Mouse (Mus musculus) lung, adult 2 months (tissue): ENCODE measurements at regions not wholly inside any gene's neighbourhood (a gene's known extent, or its start where the extent isn't known, plus 50 kb on each side); places are given as distances from the start of the nearest gene placed in this dataset.
"Not testable (repeated sequence)": the region's sequence is repeated elsewhere in the genome, so short reads cannot be mapped to it uniquely, and the experiment has no call there.

ENCODE experiments used
- DNase-seq: peaks from one replicate; pipeline ENCODE4 v3.0.0; 2022
- H3K4me1 ChIP-seq: fragments of 200-500 bp; 2 replicates; pipeline ENCODE4 v1.6.1; 2011; ENCODE audit warnings: low read length; ENCODE audit not compliant: control insufficient read depth, insufficient read depth
- H3K4me3 ChIP-seq: fragments of 200-500 bp; replicated peaks from 2 replicates; pipeline ENCODE3; 2011; ENCODE audit warnings: low read depth, mild to moderate bottlenecking, control low read depth, low read length; ENCODE audit errors: extremely low read depth
- CTCF ChIP-seq: fragments of 200-500 bp; IDR thresholded peaks from 2 replicates; pipeline ENCODE4 v1.5.1; 2011; ENCODE audit warnings: mild to moderate bottlenecking, low read length, control low read depth; ENCODE audit not compliant: insufficient read depth
- POLR2A ChIP-seq: fragments of 200-500 bp; IDR thresholded peaks from 2 replicates; pipeline ENCODE4 v1.6.1; 2011; ENCODE audit warnings: low read depth, mild to moderate bottlenecking, control low read depth, low read length, borderline replicate concordance; ENCODE audit errors: extremely low read depth
- WGBS: fragments of 180-500 bp; shearing (Covaris S2); methylation state at CpG from one replicate; pipeline ENCODE4 v1.1.7; 2018; 5-methylcytosine and 5-hydroxymethylcytosine counted together

GRCm38 (mm10) chr11:42900024-42900423 lies 135.5 kb upstream of the Gm9972 start:
- no peak overlapping the region for H3K4me3 ChIP-seq
- no peak for DNase-seq
- no peaks in the 10 kb centered on the region for H3K4me1 ChIP-seq
- no peak for TF ChIP-seq CTCF
- no peak for TF ChIP-seq POLR2A
- 89% methylated on average over 4 of the region's 4 CpGs for WGBS

- 69% methylated on average over 5 of the region's 5 CpGs for WGBS
- DNase-seq = no peak
- no peak for TF ChIP-seq POLR2A
- TF ChIP-seq CTCF = no peak
- no peak overlapping the region for H3K4me3 ChIP-seq
- H3K4me1 ChIP-seq = no peaks in the 10 kb centered on the region
Observed at GRCm38 (mm10) chr11:42903459-42904012, 132.0 kb upstream of the Gm9972 start.

GRCm38 (mm10) chr11:42905561-42905960 lies 130.0 kb upstream of the Gm9972 start:
- no peaks in the 10 kb centered on the region for H3K4me1 ChIP-seq
- H3K4me3 ChIP-seq = no peak overlapping the region
- WGBS = 75% methylated on average over 2 of the region's 2 CpGs
- no peak for TF ChIP-seq POLR2A
- no peak for TF ChIP-seq CTCF
- no peak for DNase-seq

- no peak overlapping the region for H3K4me3 ChIP-seq
- no peak for DNase-seq
- H3K4me1 ChIP-seq = no peaks in the 10 kb centered on the region
- WGBS = 85% methylated on average over 3 of the region's 3 CpGs
- TF ChIP-seq POLR2A = no peak
Observed at GRCm38 (mm10) chr11:42906020-42906419, 129.5 kb upstream of the Gm9972 start.

- WGBS = 67% methylated on average over 2 of the region's 2 CpGs
- no peak for DNase-seq
- TF ChIP-seq CTCF (no peak), POLR2A (no peak)
- no peaks in the 10 kb centered on the region for H3K4me1 ChIP-seq
- H3K4me3 ChIP-seq = no peak overlapping the region
Observed at GRCm38 (mm10) chr11:42916421-42917181, 118.9 kb upstream of the Gm9972 start.

GRCm38 (mm10) chr11:42919221-42919620 lies 116.3 kb upstream of the Gm9972 start:
- 84% methylated on average over 1 of the region's 1 CpGs for WGBS
- Histone ChIP-seq H3K4me1 (no peaks in the 10 kb centered on the region), H3K4me3 (no peak overlapping the region)
- no peak for DNase-seq
- TF ChIP-seq POLR2A (no peak), CTCF (no peak)

- DNase-seq = no peak
- Histone ChIP-seq H3K4me3 (no peak overlapping the region), H3K4me1 (no peaks in the 10 kb centered on the region)
- WGBS = 77% methylated on average over 5 of the region's 5 CpGs
- TF ChIP-seq POLR2A (no peak), CTCF (no peak)
Observed at GRCm38 (mm10) chr11:42927156-42927555, 108.4 kb upstream of the Gm9972 start.

GRCm38 (mm10) chr11:42928916-42929315 lies 106.6 kb upstream of the Gm9972 start:
- TF ChIP-seq POLR2A (no peak), CTCF (no peak)
- no peaks in the 10 kb centered on the region for H3K4me1 ChIP-seq
- WGBS = 61% methylated on average over 3 of the region's 3 CpGs
- DNase-seq = no peak
- no peak overlapping the region for H3K4me3 ChIP-seq

- WGBS = 65% methylated on average over 4 of the region's 4 CpGs
- not testable (repeated sequence) for H3K4me1 ChIP-seq, H3K4me3 ChIP-seq
- DNase-seq = peak; percentile 30
Observed at GRCm38 (mm10) chr11:42939271-42939670, 96.3 kb upstream of the Gm9972 start.

- DNase-seq = no peak
- WGBS = 71% methylated on average over 3 of the region's 3 CpGs
Observed at GRCm38 (mm10) chr11:42941561-42941960, 94.0 kb upstream of the Gm9972 start.

GRCm38 (mm10) chr11:42942284-42942683 lies 93.3 kb upstream of the Gm9972 start:
- DNase-seq = no peak
- Histone ChIP-seq H3K4me3 (no peak overlapping the region), H3K4me1 (no peaks in the 10 kb centered on the region)
- no peak for TF ChIP-seq CTCF
- TF ChIP-seq POLR2A = no peak
- 83% methylated on average over 3 of the region's 3 CpGs for WGBS

More at GRCm38 (mm10) chr11:42941561-42941960, 94.0 kb upstream of the Gm9972 start:
- Histone ChIP-seq H3K4me1 (no peaks in the 10 kb centered on the region), H3K4me3 (no peak overlapping the region)
- no peak for TF ChIP-seq POLR2A
- no peak for TF ChIP-seq CTCF
